Comparison of ENCODE assay signal across 17 mouse cellular contexts in the genomic region with DNA sequence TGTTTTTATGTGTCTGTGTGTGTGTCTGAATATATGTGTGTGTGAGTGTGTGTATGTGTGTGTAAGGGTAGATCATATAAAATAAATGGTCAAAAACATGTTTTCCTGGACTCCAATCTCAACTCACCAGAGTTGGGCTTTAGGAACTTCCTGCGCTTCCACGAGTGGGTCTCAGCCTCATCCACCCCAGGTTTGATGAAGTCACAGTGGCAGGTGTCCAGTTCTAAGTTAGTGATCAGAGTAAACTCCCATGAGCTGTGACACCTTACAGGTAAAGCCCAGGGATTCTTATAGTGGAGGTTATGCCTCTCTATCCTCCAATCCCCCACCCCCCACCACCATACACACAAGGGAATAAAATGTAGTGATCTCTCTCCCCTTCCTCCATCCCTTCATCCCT.
DNase-seq lines count a peak whose midpoint lies in the region; TF ChIP-seq lines count a peak whose summit lies in the region.
"Had no signal": no experiment of that assay in that cellular context is flagged by ENCODE, and none has a peak within 500 bp of the region (broad histone marks: within the 10 kb centered on the region; RNA-seq: fewer than 3 reads in every experiment).

No protein-coding gene starts in this region.

- no peaks in the 10 kb centered on the region for H3K27me3 ChIP-seq in heart, adult 2 months (ENCODE audit: control insufficient read depth, insufficient read depth, low read length)
- no peaks in the 10 kb centered on the region for H3K27me3 ChIP-seq in heart, embryonic 10.5 days (ENCODE audit: insufficient read depth, poor library complexity, severe bottlenecking)
- H3K27me3 ChIP-seq: CH12.LX, Patski had no signal

- H3K79me2 ChIP-seq in heart, adult 2 months (replicated peaks; ENCODE audit: control insufficient read depth, insufficient read depth, low read length) = no peaks in the 10 kb centered on the region

- H3K9ac ChIP-seq in heart, adult 2 months (ENCODE audit: low read depth, low read length) = no peak overlapping the region

- H3K4me3 ChIP-seq in heart, adult 2 months = no peak overlapping the region
- H3K4me3 ChIP-seq in heart, embryonic 10.5 days = no peak overlapping the region

- TF ChIP-seq POLR2A in heart, adult 2 months (IDR thresholded peaks at IDR 0.05; ENCODE audit: insufficient read depth, low read depth, low read length) = no peak

- no peaks in the 10 kb centered on the region for H3K4me1 ChIP-seq in heart, adult 2 months (ENCODE audit: control insufficient read depth, insufficient read depth, low read length)
- no peaks in the 10 kb centered on the region for H3K4me1 ChIP-seq in heart, embryonic 10.5 days

- TF ChIP-seq EP300 in heart, adult 2 months (IDR thresholded peaks at IDR 0.05; ENCODE audit: insufficient read depth, low read depth, low read length) = no peak

- intact Hi-C loops in heart, adult 2 months (cut with DNase I) = no loop called here
- intact Hi-C loops in heart, postnatal 25 days (cut with DNase I) = no loop called here

- H3K36me3 ChIP-seq in heart, adult 2 months (ENCODE audit: control insufficient read depth, insufficient read depth, low read length) = no peaks in the 10 kb centered on the region
- H3K36me3 ChIP-seq in heart, embryonic 10.5 days = no peaks in the 10 kb centered on the region
- H3K36me3 ChIP-seq: G1E had no signal

- peak; percentile 56 for DNase-seq in heart, adult 11 months
- DNase-seq in heart, adult 2 months = no peak
- DNase-seq in heart, embryonic 10.5 days (ENCODE audit: low spot score) = peak; percentile 66
- DNase-seq in heart, postnatal 25 days (ENCODE audit: low spot score) = no peak
- DNase-seq: adrenal gland, adult 2 months; adrenal gland, adult 8-10 months; adrenal gland, postnatal 10 days; adrenal gland, postnatal 14 days; adrenal gland, postnatal 25 days; adrenal gland, postnatal 36 days; B cell, adult 2 months; cerebellum, adult 11 months; cerebellum, adult 11-12 months; cerebellum, adult 18-20 months had no signal

- H3K9me3 ChIP-seq in heart, embryonic 10.5 days = no peaks in the 10 kb centered on the region

- WGBS in heart, adult 2 months = 84% methylated on average over 2 of the region's 2 CpGs
- 80% methylated on average over 2 of the region's 2 CpGs for WGBS in heart, embryonic 10.5 days

- no peak overlapping the region for H3K27ac ChIP-seq in heart, adult 2 months
- no peak overlapping the region for H3K27ac ChIP-seq in heart, embryonic 10.5 days

- TF ChIP-seq CTCF in heart, adult 2 months (IDR thresholded peaks at IDR 0.05) = no peak

Comparison
In these comparisons a context has a peak if more than half of its experiments do, and no peak if none do; other contexts are left out.
1. DNase-seq: peak in heart, adult 11 months (single experiment) and heart, embryonic 10.5 days (single experiment); none in heart, adult 2 months (0 of 2) and heart, postnatal 25 days (single experiment).